Mouse (Mus musculus) lung, adult 2 months (tissue): Measurements from ENCODE around the gene Ccdc120. TPM values are rescaled to one million over a fixed set of nuclear protein-coding genes. Genes with fewer than 3 reads are reported as not detected.
"Not testable (repeated sequence)": the region's sequence is repeated elsewhere in the genome, so short reads cannot be mapped to it uniquely, and the experiment has no call there.

Experiments
- DNase-seq: peaks from one replicate; pipeline ENCODE4 v3.0.0; 2022
- H3K4me1 ChIP-seq: fragments of 200-500 bp; 2 replicates; pipeline ENCODE4 v1.6.1; 2011; ENCODE audit warnings: low read length; ENCODE audit not compliant: control insufficient read depth, insufficient read depth
- H3K4me3 ChIP-seq: fragments of 200-500 bp; replicated peaks from 2 replicates; pipeline ENCODE3; 2011; ENCODE audit warnings: low read depth, mild to moderate bottlenecking, control low read depth, low read length; ENCODE audit errors: extremely low read depth
- CTCF ChIP-seq: fragments of 200-500 bp; IDR thresholded peaks from 2 replicates; pipeline ENCODE4 v1.5.1; 2011; ENCODE audit warnings: mild to moderate bottlenecking, low read length, control low read depth; ENCODE audit not compliant: insufficient read depth
- POLR2A ChIP-seq: fragments of 200-500 bp; IDR thresholded peaks from 2 replicates; pipeline ENCODE4 v1.6.1; 2011; ENCODE audit warnings: low read depth, mild to moderate bottlenecking, control low read depth, low read length, borderline replicate concordance; ENCODE audit errors: extremely low read depth
- WGBS: fragments of 180-500 bp; shearing (Covaris S2); methylation state at CpG from one replicate; pipeline ENCODE4 v1.1.7; 2018; 5-methylcytosine and 5-hydroxymethylcytosine counted together
- polyA plus RNA-seq: library from polyadenylated mRNA; depleted of rRNA; stranded (reverse); fragments of >200 nt; gene quantifications from 2 replicates; pipeline ENCODE4 v1.2.3, GENCODE M21; 2012

Ccdc120 gene
- polyA plus RNA-seq, 1 experiment, result 34.5 TPM

- peak; percentile 78 for DNase-seq
- H3K4me1 ChIP-seq, result no peaks in the 10 kb centered on the region
- 28% methylated on average over 38 of the region's 38 CpGs for WGBS
- H3K4me3 ChIP-seq, result peak within 1 kb of the TSS; percentile 95
- TF ChIP-seq CTCF, result no peak
- TF ChIP-seq POLR2A, result peak; percentile 82; the same call in 1 of the 2 replicates
Measured at GRCm38 (mm10) chrX:7762137-7762920, 11.6 kb upstream of the Ccdc120 start, which contains the start of gene Tfe3. Gene Tfe3 (plus strand): TSS chrX:7762560.

DNA sequence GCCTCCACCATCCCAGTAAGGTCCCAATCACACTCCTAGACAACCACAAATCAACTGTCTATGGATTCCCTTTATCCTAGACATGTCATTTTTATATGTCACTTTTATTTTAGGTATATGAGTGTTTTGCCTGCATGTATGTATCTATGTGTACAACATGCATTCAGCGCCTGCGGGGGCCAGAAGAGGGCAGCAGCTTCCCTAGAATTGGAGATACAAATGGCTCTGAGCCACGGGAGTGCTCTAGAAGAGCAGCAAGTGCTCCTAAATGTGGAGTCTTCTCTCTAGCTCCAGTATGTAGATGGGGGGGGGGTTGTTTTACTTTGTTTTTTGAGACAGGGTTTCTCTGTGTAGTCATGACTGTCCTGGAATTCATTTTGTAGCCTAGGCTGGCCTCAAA is 2.9 kb upstream of the Ccdc120 start:
- WGBS, result 25% methylated on average over 3 of the region's 3 CpGs
- not testable (repeated sequence) for H3K4me1 ChIP-seq, H3K4me3 ChIP-seq, DNase-seq
- 0 out of 2 replicates have a peak, but pooled peaks have one; percentile 1 for TF ChIP-seq CTCF

DNA sequence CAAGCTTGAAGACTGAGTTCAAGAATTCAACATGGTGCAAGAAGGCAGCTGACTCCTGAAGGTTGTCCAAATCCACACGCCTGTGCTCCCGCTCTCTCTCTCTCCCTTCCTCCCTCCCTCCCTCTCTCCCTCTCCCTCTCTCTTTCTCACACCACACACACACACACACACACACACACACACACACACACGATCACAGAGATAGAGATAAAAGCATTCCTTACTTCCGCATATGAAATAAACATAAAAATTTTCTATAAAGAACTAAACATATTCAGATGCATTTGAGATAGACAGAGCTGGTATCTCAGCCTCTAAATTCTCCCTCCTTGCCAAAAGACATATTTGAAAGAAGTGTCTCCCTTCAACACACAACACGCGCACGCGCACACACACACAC is 5.3 kb downstream of the Ccdc120 start:
- no peak for DNase-seq
- Histone ChIP-seq H3K4me3 (no peak overlapping the region), H3K4me1 (no peaks in the 10 kb centered on the region)
- 87% methylated on average over 8 of the region's 8 CpGs for WGBS
- TF ChIP-seq CTCF (no peak), POLR2A (no peak)

DNA sequence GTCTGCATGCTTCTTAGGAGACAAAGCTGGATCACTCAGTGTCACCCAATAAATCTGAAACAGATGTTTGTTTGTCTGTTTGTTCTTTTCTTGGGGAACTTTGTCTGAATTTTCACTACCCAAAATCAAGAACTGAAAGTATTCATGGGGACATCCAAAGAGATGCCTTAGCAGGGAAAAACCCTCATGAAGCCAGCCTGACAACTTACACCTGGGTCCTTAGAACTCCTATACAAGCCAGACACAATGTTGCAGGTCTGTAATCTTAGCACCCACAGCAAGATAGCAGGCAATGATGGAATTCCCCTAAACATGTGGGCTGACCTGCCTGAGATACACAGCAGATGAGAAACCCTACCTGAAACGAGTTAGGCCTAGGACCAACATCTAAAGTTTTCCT is 5.8 kb downstream of the Ccdc120 start:
- no peak for DNase-seq
- WGBS, result 58% methylated on average over 1 of the region's 1 CpGs

GRCm38 (mm10) chrX:7743470-7743869 is 7.2 kb downstream of the Ccdc120 start:
- WGBS, result 49% methylated on average over 5 of the region's 5 CpGs
- Histone ChIP-seq H3K4me3 (no peak overlapping the region), H3K4me1 (no peaks in the 10 kb centered on the region)
- TF ChIP-seq POLR2A, result no peak
- 0 out of 2 replicates have a peak, but pooled peaks have one; percentile 6 for TF ChIP-seq CTCF
- no peak for DNase-seq

More for the DNA sequence above, 5.8 kb downstream of the Ccdc120 start:
- Histone ChIP-seq H3K4me3 (no peak overlapping the region), H3K4me1 (no peaks in the 10 kb centered on the region)
- TF ChIP-seq POLR2A, result no peak
- no peak for TF ChIP-seq CTCF

- no peak for DNase-seq
- 50% methylated on average over 5 of the region's 5 CpGs for WGBS
- TF ChIP-seq CTCF (no peak), POLR2A (peak; percentile 31; the same call in 1 of the 2 replicates)
- Histone ChIP-seq H3K4me1 (no peaks in the 10 kb centered on the region), H3K4me3 (peak overlapping the region; percentile 77)
Measured at GRCm38 (mm10) chrX:7741103-7741502, 9.6 kb downstream of the Ccdc120 start.

GRCm38 (mm10) chrX:7740082-7740819 is 10.5 kb downstream of the Ccdc120 start:
- peak overlapping the region; percentile 77 for H3K4me3 ChIP-seq
- DNase-seq, result peak; percentile 53
- H3K4me1 ChIP-seq, result no peaks in the 10 kb centered on the region
- no peak for TF ChIP-seq POLR2A
- WGBS, result 53% methylated on average over 10 of the region's 10 CpGs

DNA sequence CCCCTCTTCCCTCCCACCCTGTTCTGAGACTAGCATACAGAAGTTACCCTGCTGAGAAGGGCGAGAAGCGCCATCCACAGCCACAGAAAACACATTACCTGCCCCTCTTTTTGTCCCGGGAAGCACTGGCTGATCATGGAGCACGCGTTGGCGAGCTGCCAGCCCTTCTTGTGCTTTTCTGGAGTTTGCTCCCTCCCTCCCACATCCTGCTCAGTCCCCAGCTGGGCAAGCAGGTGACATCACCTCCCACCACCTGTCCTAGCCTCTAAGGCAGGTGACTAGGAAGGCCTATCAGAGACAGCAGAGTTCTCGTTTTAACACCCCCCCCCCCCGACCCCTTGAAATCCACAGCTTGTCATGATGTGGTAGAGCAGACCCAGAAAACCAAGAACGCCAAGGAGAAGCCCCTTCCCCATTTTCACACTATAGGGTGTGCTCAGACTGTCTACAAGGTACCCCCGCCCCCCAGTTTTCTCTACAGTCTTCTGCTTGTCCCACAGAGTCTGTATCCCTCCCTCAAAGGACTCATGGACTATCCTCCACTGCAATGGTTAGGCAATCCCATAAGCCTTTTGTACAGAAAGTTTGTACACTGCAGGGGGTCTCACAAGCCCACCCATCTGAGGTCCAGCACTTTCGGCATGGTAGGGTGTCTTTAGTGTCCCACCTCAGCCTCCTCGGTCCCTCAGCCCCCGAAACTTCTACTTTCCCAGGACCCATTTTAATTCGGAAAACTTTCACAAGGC is 11.2 kb downstream of the Ccdc120 start:
- TF ChIP-seq CTCF (no peak), POLR2A (no peak)
- Histone ChIP-seq H3K4me1 (no peaks in the 10 kb centered on the region), H3K4me3 (peak overlapping the region; percentile 52)
- whole genome bisulfite sequencing, result 60% methylated on average over 14 of the region's 14 CpGs
- DNase-seq, result no peak

DNA sequence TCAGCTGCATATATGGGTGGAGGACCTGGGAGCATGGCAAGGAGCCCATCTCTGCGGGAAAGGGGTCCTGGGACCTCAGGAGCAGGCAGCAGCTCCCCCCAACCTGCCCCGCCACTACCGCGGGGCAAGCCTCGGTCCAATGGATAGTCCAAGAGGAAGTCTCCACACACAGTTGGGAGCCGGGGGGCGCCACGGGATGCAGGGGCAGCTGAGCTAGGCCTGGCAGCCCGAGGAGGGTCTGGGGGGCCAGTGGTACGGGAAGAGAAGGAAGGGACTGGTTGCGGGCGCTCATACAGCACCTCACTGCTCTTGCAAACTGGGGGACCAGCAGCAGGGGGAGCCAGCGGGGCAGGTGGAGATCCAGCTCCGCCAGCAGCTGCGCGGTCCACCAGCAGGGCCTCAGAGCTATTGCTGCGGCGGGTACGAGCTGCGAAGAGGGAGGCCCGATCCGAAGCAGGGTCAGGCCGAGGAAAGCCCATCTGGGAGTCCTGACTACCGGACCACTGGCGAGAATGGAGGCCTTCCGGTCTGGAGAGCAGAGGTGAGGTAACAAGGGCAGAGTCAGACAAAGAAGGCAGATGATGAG is 17.0 kb downstream of the Ccdc120 start:
- peak; percentile 59 for DNase-seq
- H3K4me1 ChIP-seq, result no peaks in the 10 kb centered on the region
- no peak for TF ChIP-seq POLR2A
- peak; percentile 41; the same call in 1 of the 2 replicates for TF ChIP-seq CTCF
- peak overlapping the region; percentile 25 for H3K4me3 ChIP-seq
- 36% methylated on average over 26 of the region's 26 CpGs for WGBS
